Mouse (Mus musculus): ENCODE measurements around the gene Dbh.

The Dbh gene

DNA sequence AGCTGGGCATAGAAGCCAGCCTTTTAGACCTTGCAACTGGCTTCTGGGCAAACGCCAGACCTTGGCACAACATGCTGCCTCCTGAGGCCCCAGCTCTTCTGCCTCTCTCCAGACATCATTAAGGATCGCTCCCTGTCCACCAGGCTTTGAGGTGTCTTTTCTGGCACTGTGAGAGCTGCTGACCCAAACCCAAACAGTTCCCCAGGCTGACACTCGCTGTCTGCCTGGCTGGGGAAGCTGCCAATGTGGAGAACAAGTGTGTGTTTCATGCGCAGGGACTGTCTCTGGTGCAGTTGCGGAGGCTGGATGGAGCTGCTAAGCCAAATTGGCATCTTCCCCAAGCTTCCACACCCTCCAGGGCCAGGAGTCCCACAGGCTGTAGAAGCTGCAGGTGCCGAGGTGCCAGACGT, 58.0 kb downstream of the Dbh start:
- no peak for DNase-seq (ENCODE audit: low spot score)

- DNase-seq (ENCODE audit: low spot score): no peak
Measured at GRCm38 (mm10) chr2:27226572-27226971, 61.5 kb downstream of the Dbh start.

DNA sequence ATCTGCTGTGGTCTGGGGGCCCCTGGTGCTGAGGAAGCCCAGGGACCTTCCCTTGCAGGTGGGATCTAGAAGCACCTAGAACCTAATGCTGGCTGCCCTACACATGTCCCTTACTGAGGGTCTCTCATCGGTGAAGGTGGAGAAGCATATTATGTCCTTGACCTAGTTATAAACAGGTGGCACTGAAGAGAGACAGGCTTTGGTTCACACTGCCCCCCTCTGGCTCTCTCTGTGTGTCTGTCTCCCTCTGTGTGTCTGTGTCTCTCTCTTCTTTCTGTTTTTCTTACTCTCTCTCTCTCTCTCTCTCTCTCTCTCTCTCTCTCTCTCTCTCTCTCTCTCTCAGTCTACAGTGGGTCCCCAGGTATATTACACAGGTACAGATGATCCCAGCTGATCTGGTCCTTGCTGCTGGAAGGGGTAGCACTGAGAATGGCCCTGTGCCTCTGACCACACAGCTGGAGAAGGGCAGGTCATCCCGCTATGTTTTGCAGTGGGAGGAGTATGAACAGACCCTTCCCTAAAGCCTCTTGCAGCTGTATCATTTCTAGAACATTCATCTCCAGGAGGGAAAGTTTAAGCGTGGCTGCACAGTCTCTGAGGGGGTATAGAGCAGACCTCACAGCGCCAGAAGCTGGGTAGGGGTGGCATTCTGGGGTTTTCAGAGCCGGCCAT, 63.9 kb downstream of the Dbh start:
- DNase-seq (ENCODE audit: low spot score): no peak

DNA sequence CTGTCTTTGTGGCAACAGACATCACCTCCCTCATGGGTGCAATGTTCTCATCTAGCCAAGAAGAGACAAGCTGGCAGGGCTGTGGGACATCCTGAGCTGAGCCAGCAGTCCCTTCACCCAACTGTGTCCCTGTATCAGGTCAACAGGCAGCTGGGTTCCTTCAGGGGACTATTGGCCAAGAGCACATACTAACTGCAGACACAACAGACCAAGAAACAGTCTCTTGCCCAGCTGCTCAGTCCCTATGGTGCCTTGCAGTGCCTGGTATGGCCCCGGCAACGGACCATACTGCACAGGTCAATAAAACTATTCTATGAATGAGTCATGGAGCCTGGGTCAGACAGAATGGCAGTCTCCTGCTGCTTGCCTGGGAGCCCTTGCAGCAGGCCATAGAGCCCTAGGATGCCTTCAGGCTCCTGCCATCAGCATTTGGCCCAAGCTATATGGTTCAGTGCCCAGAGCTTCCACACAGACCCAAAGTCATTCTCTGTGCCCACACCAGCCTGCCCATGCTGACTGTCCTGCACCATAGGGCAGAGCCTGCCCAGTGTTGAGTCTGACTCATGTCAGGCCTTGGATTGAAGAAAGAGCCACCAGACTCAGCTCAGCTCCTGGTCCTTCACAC, 64.6 kb downstream of the Dbh start:
- no peak for DNase-seq (ENCODE audit: low spot score)

GRCm38 (mm10) chr2:27232376-27232775, 67.3 kb downstream of the Dbh start:
- no peak for DNase-seq (ENCODE audit: low spot score)

Data from ovary, postnatal 10 days (tissue).